Mouse (Mus musculus): ENCODE measurements around the gene Slc38a9. TPM values are rescaled to one million over a fixed set of nuclear protein-coding genes. Genes with fewer than 3 reads are reported as not detected.

The Slc38a9 gene
- polyA plus RNA-seq, 2 experiments: 9.2 to 10.9 TPM

- Histone ChIP-seq H3K4me2 (ENCODE audit: low read depth) (no peak overlapping the region), H3K4me1 (replicated peaks; ENCODE audit: control insufficient read depth in 2 of 2, insufficient read depth in 2 of 2, low read length in 1 of 2) (peaks cover 16 to 29% of the 10 kb centered on the region in 2 experiments), H3K9me3 (ENCODE audit: control insufficient read depth, low read length) (no peaks in the 10 kb centered on the region), H3K4me3 (ENCODE audit: insufficient read depth in 1 of 2, low read depth in 2 of 2, low read length in 2 of 2) (no peak overlapping the region), H3K27me3 (ENCODE audit: control insufficient read depth, insufficient read depth, low read length) (no peaks in the 10 kb centered on the region), H3K27ac (no peak overlapping the region), H3K9ac (replicated peaks) (no peak overlapping the region), H3K36me3 (replicated peaks; ENCODE audit: control insufficient read depth, insufficient read depth, low read depth) (no peaks in the 10 kb centered on the region)
- 75% methylated on average over 11 of the region's 11 CpGs for WGBS (ENCODE audit: insufficient replicate concordance)
- TF ChIP-seq CTCF (IDR thresholded peaks at IDR 0.05; ENCODE audit: low read depth): no peak
- no peak for DNase-seq (ENCODE audit: low read depth in 3 of 3, low spot score in 3 of 3)
- no peak for ATAC-seq (ENCODE audit: insufficient read depth)
Observed at GRCm38 (mm10) chr13:112755507-112756010, 95.0 kb downstream of the Slc38a9 start.

GRCm38 (mm10) chr13:112757395-112757794, 96.8 kb downstream of the Slc38a9 start:
- Histone ChIP-seq H3K36me3 (replicated peaks; ENCODE audit: control insufficient read depth, insufficient read depth, low read depth) (no peaks in the 10 kb centered on the region), H3K4me3 (ENCODE audit: insufficient read depth in 1 of 2, low read depth in 2 of 2, low read length in 2 of 2) (no peak overlapping the region), H3K9me3 (ENCODE audit: control insufficient read depth, low read length) (no peaks in the 10 kb centered on the region), H3K27ac (no peak overlapping the region), H3K9ac (replicated peaks) (no peak overlapping the region), H3K4me1 (replicated peaks; ENCODE audit: control insufficient read depth in 2 of 2, insufficient read depth in 2 of 2, low read length in 1 of 2) (peaks cover 2 to 16% of the 10 kb centered on the region in 2 experiments; a peak in 2 of 4 replicates), H3K4me2 (ENCODE audit: low read depth) (no peak overlapping the region), H3K27me3 (ENCODE audit: control insufficient read depth, insufficient read depth, low read length) (no peaks in the 10 kb centered on the region)
- no peak for TF ChIP-seq CTCF (IDR thresholded peaks at IDR 0.05; ENCODE audit: low read depth)
- no peak for TF ChIP-seq EP300 (IDR thresholded peaks at IDR 0.05; ENCODE audit: low read depth)
- WGBS (ENCODE audit: insufficient replicate concordance): 76% methylated on average over 9 of the region's 9 CpGs
- no peak for ATAC-seq (ENCODE audit: insufficient read depth)
- DNase-seq (ENCODE audit: low read depth in 3 of 3, low spot score in 3 of 3): no peak

GRCm38 (mm10) chr13:112758546-112759090, 98.1 kb downstream of the Slc38a9 start:
- H3K27ac ChIP-seq: no peak overlapping the region
- H3K36me3 ChIP-seq (replicated peaks; ENCODE audit: control insufficient read depth, insufficient read depth, low read depth): no peaks in the 10 kb centered on the region
- peaks cover under 1 to 19% of the 10 kb centered on the region in 2 experiments; a peak in 3 of 4 replicates for H3K4me1 ChIP-seq (replicated peaks; ENCODE audit: control insufficient read depth in 2 of 2, insufficient read depth in 2 of 2, low read length in 1 of 2)
- ATAC-seq (ENCODE audit: insufficient read depth): no peak
- no peak for DNase-seq (ENCODE audit: low read depth in 3 of 3, low spot score in 3 of 3)
- H3K4me3 ChIP-seq (ENCODE audit: insufficient read depth in 1 of 2, low read depth in 2 of 2, low read length in 2 of 2): no peak overlapping the region
- H3K9me3 ChIP-seq (ENCODE audit: control insufficient read depth, low read length): no peaks in the 10 kb centered on the region
- no peak for TF ChIP-seq EP300 (IDR thresholded peaks at IDR 0.05; ENCODE audit: low read depth)
- no peak for TF ChIP-seq CTCF (IDR thresholded peaks at IDR 0.05; ENCODE audit: low read depth)
- 81% methylated on average over 6 of the region's 6 CpGs for WGBS (ENCODE audit: insufficient replicate concordance)
- no peak overlapping the region for H3K9ac ChIP-seq (replicated peaks)
- no peak overlapping the region for H3K4me2 ChIP-seq (ENCODE audit: low read depth)
- no peaks in the 10 kb centered on the region for H3K27me3 ChIP-seq (ENCODE audit: control insufficient read depth, insufficient read depth, low read length)

- no peaks in the 10 kb centered on the region for H3K27me3 ChIP-seq (ENCODE audit: control insufficient read depth, insufficient read depth, low read length)
- H3K4me2 ChIP-seq (ENCODE audit: low read depth): no peak overlapping the region
- H3K27ac ChIP-seq: no peak overlapping the region
- no peaks in the 10 kb centered on the region for H3K36me3 ChIP-seq (replicated peaks; ENCODE audit: control insufficient read depth, insufficient read depth, low read depth)
- 71% methylated on average over 9 of the region's 9 CpGs for WGBS (ENCODE audit: insufficient replicate concordance)
- no peak for TF ChIP-seq CTCF (IDR thresholded peaks at IDR 0.05; ENCODE audit: low read depth)
- TF ChIP-seq EP300 (IDR thresholded peaks at IDR 0.05; ENCODE audit: low read depth): no peak
- ATAC-seq (ENCODE audit: insufficient read depth) (no peak), DNase-seq (ENCODE audit: low read depth in 3 of 3, low spot score in 3 of 3) (no peak)
- no peak overlapping the region for H3K9ac ChIP-seq (replicated peaks)
- peaks cover 4 to 26% of the 10 kb centered on the region in 2 experiments; a peak in 3 of 4 replicates for H3K4me1 ChIP-seq (replicated peaks; ENCODE audit: control insufficient read depth in 2 of 2, insufficient read depth in 2 of 2, low read length in 1 of 2)
- H3K4me3 ChIP-seq (ENCODE audit: insufficient read depth in 1 of 2, low read depth in 2 of 2, low read length in 2 of 2): no peak overlapping the region
- H3K9me3 ChIP-seq (ENCODE audit: control insufficient read depth, low read length): no peaks in the 10 kb centered on the region
Observed at GRCm38 (mm10) chr13:112759364-112759763, 98.8 kb downstream of the Slc38a9 start.

- no peak overlapping the region for H3K4me3 ChIP-seq (ENCODE audit: insufficient read depth in 1 of 2, low read depth in 2 of 2, low read length in 2 of 2)
- ATAC-seq (ENCODE audit: insufficient read depth) (0 out of 2 replicates have a peak, but pooled peaks have one; percentile 2), DNase-seq (ENCODE audit: low read depth in 3 of 3, low spot score in 3 of 3) (no peak)
- no peaks in the 10 kb centered on the region for H3K9me3 ChIP-seq (ENCODE audit: control insufficient read depth, low read length)
- WGBS (ENCODE audit: insufficient replicate concordance): 46% methylated on average over 15 of the region's 15 CpGs
- no peak overlapping the region for H3K9ac ChIP-seq (replicated peaks)
- no peaks in the 10 kb centered on the region for H3K27me3 ChIP-seq (ENCODE audit: control insufficient read depth, insufficient read depth, low read length)
- no peak overlapping the region for H3K4me2 ChIP-seq (ENCODE audit: low read depth)
- H3K36me3 ChIP-seq (replicated peaks; ENCODE audit: control insufficient read depth, insufficient read depth, low read depth): no peaks in the 10 kb centered on the region
- H3K4me1 ChIP-seq (replicated peaks; ENCODE audit: control insufficient read depth in 2 of 2, insufficient read depth in 2 of 2, low read length in 1 of 2): peaks cover 4 to 25% of the 10 kb centered on the region in 2 experiments; a peak in 3 of 4 replicates
- no peak for TF ChIP-seq EP300 (IDR thresholded peaks at IDR 0.05; ENCODE audit: low read depth)
- H3K27ac ChIP-seq: no peak overlapping the region
Observed at GRCm38 (mm10) chr13:112759777-112760537, 99.4 kb downstream of the Slc38a9 start.

Data from liver, embryonic 14.5 days (tissue).